Mouse (Mus musculus): ENCODE data around the gene Kcnip4. TPM values are rescaled to one million over a fixed set of nuclear protein-coding genes. Genes with fewer than 3 reads are reported as not detected.

The Kcnip4 gene
- total RNA-seq, 1 experiment, result 0.09 TPM

DNA sequence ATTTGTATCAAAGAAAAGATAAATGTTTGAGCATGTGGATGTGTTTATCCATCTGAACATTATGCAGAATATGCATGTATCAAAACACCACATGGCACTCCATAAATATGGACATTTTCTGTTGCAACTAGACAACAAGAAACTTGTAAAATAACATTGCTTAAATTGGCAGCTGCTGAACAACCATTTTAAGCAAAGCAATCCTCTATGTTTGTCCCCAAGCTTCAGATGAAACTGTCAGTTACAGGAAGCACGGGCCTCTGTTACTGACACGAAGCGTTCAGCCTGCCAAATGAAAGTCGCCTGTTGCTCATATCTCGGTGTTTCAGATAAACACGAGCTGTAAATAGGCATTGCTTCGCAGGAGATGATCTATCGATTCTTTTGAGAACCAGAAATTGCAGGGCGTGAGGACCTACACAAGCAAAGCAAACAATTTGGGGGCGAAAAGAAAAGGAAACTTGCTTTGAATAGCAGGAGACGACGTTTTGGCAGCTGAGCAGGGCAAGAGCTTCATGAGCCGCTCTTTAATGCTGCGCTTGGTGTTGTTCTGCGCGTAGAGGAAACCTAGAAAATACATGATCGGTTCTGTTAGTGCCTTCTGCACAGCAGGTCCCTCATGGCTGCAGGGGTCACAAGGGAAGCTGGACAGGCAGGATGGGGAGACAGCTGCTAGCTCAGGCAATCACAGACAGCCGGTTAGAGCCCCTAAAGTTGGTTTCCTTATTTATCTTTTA lies 1015.3 kb downstream of the Kcnip4 start:
- DNase-seq (ENCODE audit: low read depth, low spot score), result no peak
- 0 out of 4 replicates have a peak, but pooled peaks cover 0 to 2% of the 10 kb centered on the region in 2 experiments for H3K4me1 ChIP-seq (ENCODE audit: control insufficient read depth in 2 of 2, insufficient read depth in 2 of 2, low read length in 2 of 2, poor library complexity in 1 of 2)
- H3K36me3 ChIP-seq (ENCODE audit: control insufficient read depth, insufficient read depth, low read length, poor library complexity, severe bottlenecking), result no peaks in the 10 kb centered on the region; the same call in 1 of the 2 replicates
- H3K9me3 ChIP-seq (ENCODE audit: control insufficient read depth, insufficient read depth, low read depth, low read length), result no peaks in the 10 kb centered on the region
- no peak overlapping the region for H3K4me3 ChIP-seq (ENCODE audit: insufficient read depth in 1 of 2, low read depth in 1 of 2, low read length in 2 of 2, poor library complexity in 1 of 2, severe bottlenecking in 1 of 2)
- in situ Hi-C loops (cut with MboI; ENCODE audit: low sequenced_read_pairs in 2 of 2, unreplicated experiment in 2 of 2), result no loop called here
- no peak overlapping the region for H3K27ac ChIP-seq (ENCODE audit: insufficient read depth, low read depth, low read length, poor library complexity, severe bottlenecking)
- TF ChIP-seq HCFC1 (IDR thresholded peaks at IDR 0.05; ENCODE audit: borderline replicate concordance, insufficient read depth, low read length) (no peak), ZNF384 (IDR thresholded peaks at IDR 0.05; ENCODE audit: low read depth, low read length) (no peak), CHD2 (IDR thresholded peaks at IDR 0.05; ENCODE audit: low read depth, low read length) (no peak)
- no peak overlapping the region for H3K9ac ChIP-seq (ENCODE audit: insufficient read depth, low read depth, low read length, poor library complexity, severe bottlenecking)

DNA sequence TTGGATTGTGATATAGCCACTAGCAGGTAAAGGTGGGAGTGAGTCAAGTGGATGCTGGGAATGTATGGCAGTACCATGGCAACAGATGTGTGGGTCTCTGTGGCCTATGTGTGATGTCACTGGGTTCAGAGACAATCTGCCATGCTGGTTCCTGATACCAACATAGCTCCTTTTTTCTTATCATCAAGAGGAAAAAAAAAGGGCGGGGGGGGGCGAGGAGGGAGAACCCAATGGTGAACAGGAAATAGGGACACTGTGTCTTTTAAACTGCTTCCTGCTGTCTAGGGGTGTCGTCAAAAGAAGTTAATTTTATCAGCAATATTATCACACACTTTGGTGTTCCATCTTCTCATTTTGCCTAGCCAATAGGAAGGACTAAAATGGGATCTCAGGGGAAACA lies 1021.6 kb downstream of the Kcnip4 start:
- TF ChIP-seq MAFK (IDR thresholded peaks at IDR 0.05; ENCODE audit: insufficient read depth, low read depth, low read length) (no peak), ZNF384 (IDR thresholded peaks at IDR 0.05; ENCODE audit: low read depth, low read length) (no peak), ZC3H11A (IDR thresholded peaks at IDR 0.05; ENCODE audit: borderline replicate concordance, low read depth, low read length) (no peak), HCFC1 (IDR thresholded peaks at IDR 0.05; ENCODE audit: borderline replicate concordance, insufficient read depth, low read length) (no peak), CHD2 (IDR thresholded peaks at IDR 0.05; ENCODE audit: low read depth, low read length) (no peak)
- H3K36me3 ChIP-seq (ENCODE audit: control insufficient read depth, insufficient read depth, low read length, poor library complexity, severe bottlenecking), result no peaks in the 10 kb centered on the region; the same call in 1 of the 2 replicates

DNA sequence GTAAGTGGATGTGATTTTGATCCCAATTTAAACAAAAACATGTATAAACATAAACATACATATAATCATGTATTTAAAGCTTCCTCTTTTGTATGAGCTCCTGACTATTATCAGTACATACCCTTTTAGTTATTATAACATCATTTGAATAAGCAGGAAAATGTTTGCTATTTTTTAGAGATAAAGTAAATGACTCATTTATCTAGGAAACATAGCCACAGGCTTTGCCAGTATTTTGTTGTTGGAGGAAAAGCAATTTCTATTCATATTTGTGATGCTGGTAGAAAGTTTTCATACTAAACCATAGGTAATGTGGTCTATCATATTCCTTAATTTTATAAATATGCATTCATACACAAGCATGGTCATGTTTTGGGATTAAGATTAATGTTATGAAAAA lies 1022.3 kb downstream of the Kcnip4 start:
- no peak overlapping the region for H3K27ac ChIP-seq (ENCODE audit: insufficient read depth, low read depth, low read length, poor library complexity, severe bottlenecking)
- H3K36me3 ChIP-seq (ENCODE audit: control insufficient read depth, insufficient read depth, low read length, poor library complexity, severe bottlenecking), result no peaks in the 10 kb centered on the region; the same call in 1 of the 2 replicates
- TF ChIP-seq ZC3H11A (IDR thresholded peaks at IDR 0.05; ENCODE audit: borderline replicate concordance, low read depth, low read length), result no peak
- TF ChIP-seq HCFC1 (IDR thresholded peaks at IDR 0.05; ENCODE audit: borderline replicate concordance, insufficient read depth, low read length), result no peak
- TF ChIP-seq ZNF384 (IDR thresholded peaks at IDR 0.05; ENCODE audit: low read depth, low read length), result no peak
- TF ChIP-seq MAFK (IDR thresholded peaks at IDR 0.05; ENCODE audit: insufficient read depth, low read depth, low read length), result no peak
- TF ChIP-seq CHD2 (IDR thresholded peaks at IDR 0.05; ENCODE audit: low read depth, low read length), result no peak
- no peak for DNase-seq (ENCODE audit: low read depth, low spot score)
- H3K4me1 ChIP-seq (ENCODE audit: control insufficient read depth in 2 of 2, insufficient read depth in 2 of 2, low read length in 2 of 2, poor library complexity in 1 of 2), result 0 out of 4 replicates have a peak, but pooled peaks cover 0 to 2% of the 10 kb centered on the region in 2 experiments
- H3K9ac ChIP-seq (ENCODE audit: insufficient read depth, low read depth, low read length, poor library complexity, severe bottlenecking), result no peak overlapping the region
- H3K9me3 ChIP-seq (ENCODE audit: control insufficient read depth, insufficient read depth, low read depth, low read length), result no peaks in the 10 kb centered on the region
- H3K4me3 ChIP-seq (ENCODE audit: insufficient read depth in 1 of 2, low read depth in 1 of 2, low read length in 2 of 2, poor library complexity in 1 of 2, severe bottlenecking in 1 of 2), result no peak overlapping the region
- in situ Hi-C loops (cut with MboI; ENCODE audit: low sequenced_read_pairs in 2 of 2, unreplicated experiment in 2 of 2), result no loop called here

More for the DNA sequence above, 1021.6 kb downstream of the Kcnip4 start:
- Histone ChIP-seq H3K9ac (ENCODE audit: insufficient read depth, low read depth, low read length, poor library complexity, severe bottlenecking) (no peak overlapping the region), H3K9me3 (ENCODE audit: control insufficient read depth, insufficient read depth, low read depth, low read length) (no peaks in the 10 kb centered on the region), H3K4me1 (ENCODE audit: control insufficient read depth in 2 of 2, insufficient read depth in 2 of 2, low read length in 2 of 2, poor library complexity in 1 of 2) (0 out of 4 replicates have a peak, but pooled peaks cover 0 to 2% of the 10 kb centered on the region in 2 experiments), H3K27ac (ENCODE audit: insufficient read depth, low read depth, low read length, poor library complexity, severe bottlenecking) (no peak overlapping the region), H3K4me3 (ENCODE audit: insufficient read depth in 1 of 2, low read depth in 1 of 2, low read length in 2 of 2, poor library complexity in 1 of 2, severe bottlenecking in 1 of 2) (no peak overlapping the region)
- in situ Hi-C loops (cut with MboI; ENCODE audit: low sequenced_read_pairs in 2 of 2, unreplicated experiment in 2 of 2), result no loop called here
- no peak for DNase-seq (ENCODE audit: low read depth, low spot score)

DNA sequence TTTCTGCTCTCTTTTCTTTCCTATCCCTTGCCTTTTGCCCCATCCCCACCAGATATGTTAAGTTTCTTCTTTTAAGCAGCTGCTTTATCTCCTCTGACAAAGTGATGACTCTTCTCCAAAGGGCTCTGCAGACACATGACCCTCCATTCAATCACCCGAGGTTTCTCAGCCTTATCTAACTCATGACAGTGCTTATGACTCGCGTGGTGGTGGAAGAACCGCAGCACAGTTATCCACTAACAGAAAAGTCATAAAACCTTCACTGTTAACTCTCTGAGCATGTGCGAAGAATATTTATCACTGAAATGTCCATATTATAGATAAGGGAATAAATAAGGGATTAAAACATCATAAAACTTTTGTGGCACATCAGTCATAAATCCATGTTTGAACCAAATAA lies 1024.5 kb downstream of the Kcnip4 start:
- TF ChIP-seq ZC3H11A (IDR thresholded peaks at IDR 0.05; ENCODE audit: borderline replicate concordance, low read depth, low read length) (no peak), CHD2 (IDR thresholded peaks at IDR 0.05; ENCODE audit: low read depth, low read length) (no peak)
- DNase-seq (ENCODE audit: low read depth, low spot score), result no peak
- Histone ChIP-seq H3K4me3 (ENCODE audit: insufficient read depth in 1 of 2, low read depth in 1 of 2, low read length in 2 of 2, poor library complexity in 1 of 2, severe bottlenecking in 1 of 2) (no peak overlapping the region), H3K36me3 (ENCODE audit: control insufficient read depth, insufficient read depth, low read length, poor library complexity, severe bottlenecking) (no peaks in the 10 kb centered on the region; the same call in 1 of the 2 replicates), H3K9me3 (ENCODE audit: control insufficient read depth, insufficient read depth, low read depth, low read length) (no peaks in the 10 kb centered on the region), H3K4me1 (ENCODE audit: control insufficient read depth in 2 of 2, insufficient read depth in 2 of 2, low read length in 2 of 2, poor library complexity in 1 of 2) (0 out of 4 replicates have a peak, but pooled peaks cover 0 to 2% of the 10 kb centered on the region in 2 experiments), H3K27ac (ENCODE audit: insufficient read depth, low read depth, low read length, poor library complexity, severe bottlenecking) (no peak overlapping the region), H3K9ac (ENCODE audit: insufficient read depth, low read depth, low read length, poor library complexity, severe bottlenecking) (no peak overlapping the region)
- in situ Hi-C loops (cut with MboI; ENCODE audit: low sequenced_read_pairs in 2 of 2, unreplicated experiment in 2 of 2), result no loop called here

Data from ES-E14 (cell line).